Mouse (Mus musculus) liver, postnatal 0 days (tissue): ENCODE data around the gene Otulin. TPM values are rescaled to one million over a fixed set of nuclear protein-coding genes. Genes with fewer than 3 reads are reported as not detected.
A peak's percentile ranks its signal among the peaks of the same experiment; 100 is the strongest.

Experiments
- ATAC-seq: fragments of 200-750 bp; cut with Nextera tagmentation; 2 replicates; pipeline ENCODE4 v1.8.0; 2017; ENCODE audit warnings: mild to moderate bottlenecking, moderate library complexity
- DNase-seq: peaks from one replicate; pipeline ENCODE4 v3.0.0-alpha.2; 2016
- H3K27ac ChIP-seq: fragments of 300-500 bp; sonication (generic); 2 replicates; pipeline ENCODE4 v1.5.1; 2014; ENCODE audit warnings: antibody characterized with exemption, moderate library complexity, mild to moderate bottlenecking, low read depth
- H3K27me3 ChIP-seq: fragments of 300-500 bp; sonication (generic); 2 replicates; pipeline ENCODE4 v1.6.1; 2014; ENCODE audit warnings: low read length, control low read depth, mixed read lengths; ENCODE audit not compliant: insufficient read depth
- H3K36me3 ChIP-seq: fragments of 300-500 bp; sonication (generic); replicated peaks from 2 replicates; pipeline ENCODE4 v1.6.1; 2014; ENCODE audit warnings: mild to moderate bottlenecking, control low read depth, low read length, moderate library complexity, mixed read lengths; ENCODE audit not compliant: insufficient read depth
- H3K4me1 ChIP-seq: fragments of 300-500 bp; sonication (generic); 2 replicates; pipeline ENCODE4 v1.6.1; 2014; ENCODE audit warnings: antibody characterized with exemption, mild to moderate bottlenecking, control low read depth; ENCODE audit not compliant: insufficient read depth
- H3K4me2 ChIP-seq: fragments of 300-500 bp; sonication (generic); 2 replicates; pipeline ENCODE4 v1.6.1; 2014; ENCODE audit warnings: low read depth, mild to moderate bottlenecking, low read length, moderate library complexity, mixed read lengths
- H3K4me3 ChIP-seq: fragments of 300-500 bp; sonication (generic); 2 replicates; pipeline ENCODE4 v1.5.1; 2014; ENCODE audit warnings: low read depth, low read length
- H3K9ac ChIP-seq: fragments of 300-500 bp; sonication (generic); replicated peaks from 2 replicates; pipeline ENCODE4 v1.6.1; 2014; ENCODE audit warnings: mild to moderate bottlenecking, moderate library complexity
- H3K9me3 ChIP-seq: fragments of 300-500 bp; sonication (generic); 2 replicates; pipeline ENCODE4 v1.6.1; 2016; ENCODE audit warnings: mild to moderate bottlenecking, control low read depth, low read length, mixed read lengths
- CTCF ChIP-seq: sonication (generic); IDR thresholded peaks from 2 replicates; pipeline ENCODE4 v1.5.1; 2016; ENCODE audit warnings: antibody characterized with exemption, low read depth
- EP300 ChIP-seq: IDR thresholded peaks from 2 replicates; pipeline ENCODE4 v1.6.1; 2016; ENCODE audit warnings: antibody characterized with exemption, low read depth, mild to moderate bottlenecking
- WGBS: fragments of 180-500 bp; shearing (Covaris S2); extraction: QIAGEN DNeasy Blood & Tissue Kit; methylation state at CpG from one replicate; pipeline ENCODE4 v1.1.7; 2014; ENCODE audit not compliant: insufficient replicate concordance; 5-methylcytosine and 5-hydroxymethylcytosine counted together
- polyA plus RNA-seq: library from polyadenylated mRNA; unstranded; fragments of >200 nt; fragmentation: Nextera tagmentation; extraction: Ambion mirVana; gene quantifications from 2 replicates; pipeline ENCODE4 v1.2.1, GENCODE M21; 2015

The Otulin gene
- polyA plus RNA-seq, 1 experiment from 2014 or later: 20.8 TPM

DNA sequence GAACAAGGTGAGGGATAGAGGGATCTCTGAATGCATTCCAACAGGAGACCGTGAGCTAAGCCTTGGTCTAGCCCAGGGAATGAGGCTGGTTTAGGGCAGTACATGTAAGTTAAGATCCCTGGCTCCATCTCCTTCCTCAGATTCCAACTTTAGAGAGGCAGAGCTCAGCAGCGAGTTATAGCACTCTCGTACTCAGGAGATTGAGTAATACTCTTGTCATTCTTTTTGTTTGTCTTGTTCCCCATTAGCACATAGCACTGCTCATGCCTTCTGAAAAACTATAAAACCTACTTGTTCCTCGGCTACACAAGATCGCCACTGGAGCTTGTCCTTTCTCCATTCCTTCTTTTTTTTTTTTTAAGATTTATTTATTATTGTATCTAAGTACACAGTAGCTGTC lies 30.0 kb downstream of the Otulin start:
- 0 out of 2 replicates have a peak, but pooled peaks have one; percentile 32 for ATAC-seq
- Histone ChIP-seq H3K4me2 (no peak overlapping the region), H3K4me1 (peaks cover 18% of the 10 kb centered on the region), H3K9ac (no peak overlapping the region), H3K36me3 (peaks cover 40% of the 10 kb centered on the region), H3K27me3 (no peaks in the 10 kb centered on the region), H3K27ac (no peak overlapping the region), H3K9me3 (no peaks in the 10 kb centered on the region), H3K4me3 (no peak overlapping the region)
- 58% methylated on average over 5 of the region's 5 CpGs for WGBS
- no peak for DNase-seq
- TF ChIP-seq EP300: no peak
- TF ChIP-seq CTCF: no peak

DNA sequence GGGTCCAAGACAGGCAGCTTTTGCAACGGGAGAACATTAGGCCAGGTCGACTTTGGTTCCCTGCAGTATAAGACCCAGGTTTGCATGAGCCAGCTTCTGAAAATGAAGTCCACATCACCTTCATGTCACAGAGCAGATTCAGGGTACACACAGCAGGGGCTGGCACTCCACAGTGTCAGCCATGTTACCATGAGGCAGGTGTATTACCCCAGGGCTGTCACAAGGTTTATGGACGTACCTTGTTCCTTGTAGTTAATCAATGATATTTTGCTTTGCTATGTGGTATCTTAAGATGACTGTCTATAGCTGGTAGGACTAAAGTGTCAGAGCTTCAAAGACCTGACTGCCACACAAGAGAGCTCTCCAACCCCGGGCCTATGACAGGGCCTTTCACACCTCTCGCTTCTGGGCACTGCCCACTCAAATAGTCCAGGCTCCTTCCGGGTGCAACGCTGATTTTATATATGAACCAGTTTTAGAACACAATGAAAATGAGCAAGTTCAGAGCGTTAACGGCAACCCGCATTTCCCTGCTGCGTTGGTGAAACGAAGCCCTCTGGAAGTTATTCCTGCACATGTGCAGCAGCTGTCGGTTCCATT lies 31.6 kb downstream of the Otulin start:
- DNase-seq (no peak), ATAC-seq (no peak)
- no peak overlapping the region for H3K9ac ChIP-seq
- WGBS: 85% methylated on average over 13 of the region's 13 CpGs
- H3K27me3 ChIP-seq: no peaks in the 10 kb centered on the region
- H3K4me1 ChIP-seq: peaks cover 20% of the 10 kb centered on the region
- H3K4me3 ChIP-seq: no peak overlapping the region
- H3K9me3 ChIP-seq: no peaks in the 10 kb centered on the region
- TF ChIP-seq EP300: no peak
- no peak for TF ChIP-seq CTCF
- no peak overlapping the region for H3K4me2 ChIP-seq
- H3K27ac ChIP-seq: no peak overlapping the region
- peaks cover 34% of the 10 kb centered on the region for H3K36me3 ChIP-seq

DNA sequence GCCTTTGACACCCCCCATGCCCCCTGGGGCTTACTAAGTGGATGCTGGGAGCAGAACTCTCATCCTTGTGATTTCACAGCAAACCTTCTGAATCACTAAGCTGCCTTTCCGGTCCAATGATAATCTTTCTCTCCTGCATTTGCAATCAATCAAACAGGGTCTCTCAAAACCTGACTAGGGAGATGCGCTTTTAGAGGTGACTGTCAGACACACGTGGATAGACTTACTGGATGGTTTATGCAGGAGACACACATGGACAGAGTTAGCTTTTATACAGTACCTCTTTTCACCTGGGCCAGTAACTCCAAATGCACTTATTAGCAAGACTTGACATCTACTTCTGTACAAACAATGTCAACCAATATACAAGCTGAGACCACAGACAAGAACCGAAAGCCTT lies 33.0 kb downstream of the Otulin start:
- Histone ChIP-seq H3K9ac (no peak overlapping the region), H3K9me3 (no peaks in the 10 kb centered on the region), H3K36me3 (peaks cover 37% of the 10 kb centered on the region), H3K27me3 (no peaks in the 10 kb centered on the region), H3K4me1 (peaks cover 20% of the 10 kb centered on the region), H3K4me2 (no peak overlapping the region), H3K27ac (peak overlapping the region; percentile 74), H3K4me3 (no peak overlapping the region)
- 80% methylated on average over 4 of the region's 4 CpGs for WGBS
- no peak for TF ChIP-seq CTCF
- TF ChIP-seq EP300: no peak
- ATAC-seq (no peak), DNase-seq (no peak)

DNA sequence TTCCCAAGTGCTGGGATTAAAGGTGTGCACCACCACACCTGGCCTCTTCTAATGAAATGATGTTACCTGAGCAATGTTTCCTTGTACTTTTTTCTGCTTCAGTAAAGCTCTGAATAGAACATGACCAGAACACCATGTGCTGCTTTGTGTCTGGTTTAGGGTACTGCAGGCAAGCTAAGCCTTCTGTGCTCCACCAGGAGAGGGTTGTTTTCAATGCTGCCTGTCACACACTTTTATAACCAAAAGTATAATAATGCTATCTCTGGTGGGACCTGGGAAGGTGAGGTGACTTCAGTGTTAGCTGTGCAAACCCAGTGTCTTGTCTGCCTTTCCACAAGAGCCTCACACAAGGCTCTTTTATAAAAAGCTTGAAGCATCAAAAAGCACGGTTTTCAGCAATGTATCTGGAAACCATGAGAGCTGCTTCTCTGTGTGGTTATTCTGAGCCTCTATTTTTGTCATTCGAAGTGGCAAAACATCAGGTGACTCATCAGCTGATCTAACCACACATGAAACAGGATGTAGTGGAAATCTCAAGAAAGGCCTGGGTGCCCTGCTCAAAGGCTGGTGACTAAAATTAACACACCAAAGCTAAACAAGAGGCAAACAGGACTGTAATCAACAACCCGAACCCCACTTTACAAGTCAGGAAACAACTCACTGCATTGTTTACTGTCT lies 33.9 kb downstream of the Otulin start:
- Histone ChIP-seq H3K36me3 (peaks cover 42% of the 10 kb centered on the region), H3K4me3 (no peak overlapping the region), H3K9me3 (no peaks in the 10 kb centered on the region), H3K9ac (peak overlapping the region; percentile 39; the same call in 1 of the 2 replicates), H3K4me2 (no peak overlapping the region), H3K27ac (peak overlapping the region; percentile 74), H3K27me3 (no peaks in the 10 kb centered on the region), H3K4me1 (peaks cover 20% of the 10 kb centered on the region)
- 0 out of 2 replicates have a peak, but pooled peaks have one; percentile 4 for TF ChIP-seq CTCF
- no peak for TF ChIP-seq EP300
- no peak for DNase-seq
- 34% methylated on average over 3 of the region's 3 CpGs for WGBS
- ATAC-seq: peak; percentile 58

DNA sequence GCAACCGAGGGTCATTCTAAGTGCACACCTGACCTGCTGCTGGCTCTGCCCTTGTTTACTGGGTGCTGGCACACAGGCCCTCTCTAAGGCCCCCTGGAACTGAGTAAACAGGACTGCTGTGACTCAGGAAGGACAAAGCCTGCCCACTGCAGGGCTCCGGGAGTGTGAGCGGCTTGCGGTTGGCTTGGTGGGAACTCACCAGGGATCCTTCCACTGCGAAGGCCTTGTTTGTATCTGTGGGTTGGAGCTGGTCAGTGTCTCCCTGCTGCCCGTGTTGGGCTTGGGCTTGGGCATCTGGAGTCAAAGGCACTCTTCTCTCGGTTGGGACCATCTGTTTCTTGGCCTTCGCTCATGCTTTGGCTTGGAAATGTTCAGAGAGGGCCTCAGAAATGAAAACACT lies 34.9 kb downstream of the Otulin start:
- no peak for DNase-seq
- Histone ChIP-seq H3K9me3 (no peaks in the 10 kb centered on the region), H3K9ac (peak overlapping the region; percentile 39; the same call in 1 of the 2 replicates), H3K27me3 (no peaks in the 10 kb centered on the region), H3K36me3 (peaks cover 43% of the 10 kb centered on the region), H3K27ac (peak overlapping the region; percentile 74), H3K4me1 (peaks cover 18% of the 10 kb centered on the region), H3K4me3 (no peak overlapping the region), H3K4me2 (no peak overlapping the region)
- TF ChIP-seq CTCF: 0 out of 2 replicates have a peak, but pooled peaks have one; percentile 4
- TF ChIP-seq EP300: no peak
- ATAC-seq: peak; percentile 67; the same call in 1 of the 2 replicates
- 70% methylated on average over 8 of the region's 8 CpGs for WGBS

DNA sequence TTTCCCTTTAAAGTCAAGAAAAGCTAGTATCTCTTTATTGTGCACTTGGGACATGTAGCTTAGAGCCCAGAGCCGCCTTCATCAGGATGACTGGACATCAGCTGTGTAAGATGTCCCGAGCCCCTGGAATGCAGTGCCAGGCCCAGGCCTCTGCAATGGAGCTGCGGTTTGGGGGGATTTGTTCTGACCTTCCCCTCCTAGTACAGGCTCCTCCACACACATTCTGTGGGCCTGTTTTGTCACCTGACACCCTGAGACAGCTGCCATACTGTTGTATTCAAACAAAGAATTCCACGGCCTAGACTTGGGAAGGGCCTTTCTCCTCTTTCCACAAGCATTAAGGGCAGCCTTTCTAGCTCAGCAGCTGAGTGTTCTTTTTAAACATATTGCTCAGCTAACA lies 35.5 kb downstream of the Otulin start:
- H3K36me3 ChIP-seq: peaks cover 42% of the 10 kb centered on the region
- H3K4me2 ChIP-seq: no peak overlapping the region
- H3K27ac ChIP-seq: peak overlapping the region; percentile 74
- WGBS: 82% methylated on average over 4 of the region's 4 CpGs
- H3K4me1 ChIP-seq: peaks cover 15% of the 10 kb centered on the region; the same call in 1 of the 2 replicates
- no peaks in the 10 kb centered on the region for H3K9me3 ChIP-seq
- no peak for TF ChIP-seq EP300
- TF ChIP-seq CTCF: no peak
- H3K4me3 ChIP-seq: no peak overlapping the region
- ATAC-seq: no peak
- no peaks in the 10 kb centered on the region for H3K27me3 ChIP-seq
- no peak overlapping the region for H3K9ac ChIP-seq
- no peak for DNase-seq
